Mouse (Mus musculus) embryo, embryonic 11 days (tissue): ENCODE measurements around the gene Bhlha9.

Source experiments
- DNase-seq: peaks from one replicate; pipeline ENCODE4 v3.0.0-alpha.2; 2015

Gene Bhlha9

DNA sequence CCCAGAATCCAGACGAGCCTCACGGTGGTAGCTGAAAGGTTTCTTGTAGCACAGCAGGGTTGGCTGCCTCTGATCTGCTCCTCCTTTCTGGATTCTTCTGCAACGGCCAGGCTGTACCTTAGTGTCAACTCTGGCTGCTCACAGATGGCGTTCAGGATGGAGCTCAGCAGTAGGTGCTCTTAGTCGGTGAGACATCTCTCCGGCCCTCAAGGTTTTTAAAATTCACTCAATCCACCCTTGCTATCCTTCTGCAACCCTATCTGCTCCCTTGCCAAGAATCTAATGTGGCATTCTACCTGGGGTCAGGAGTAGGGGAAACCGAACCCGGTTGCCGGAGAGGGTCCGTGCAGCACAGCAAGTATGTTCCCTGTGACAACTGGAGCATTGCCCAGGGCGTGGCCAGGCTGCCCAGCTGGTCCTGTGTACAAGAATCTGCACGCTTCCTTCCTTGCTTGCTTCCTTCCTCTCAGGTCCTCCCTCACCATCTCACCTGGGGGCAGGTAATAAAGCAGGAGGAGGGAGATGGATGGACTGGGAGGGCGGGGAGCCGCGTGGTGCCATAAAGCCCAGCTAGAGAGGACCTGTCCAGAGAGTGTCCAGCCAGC is at the start of gene Bhlha9:
TSS of gene Bhlha9 (plus strand) at position 600 of the 605 bp plus-strand sequence.
- DNase-seq = no peak

- peak; percentile 45 for DNase-seq
These were observed 49.6 kb upstream of the Bhlha9 start for GRCm38 (mm10) chr11:76622566-76623205.

DNA sequence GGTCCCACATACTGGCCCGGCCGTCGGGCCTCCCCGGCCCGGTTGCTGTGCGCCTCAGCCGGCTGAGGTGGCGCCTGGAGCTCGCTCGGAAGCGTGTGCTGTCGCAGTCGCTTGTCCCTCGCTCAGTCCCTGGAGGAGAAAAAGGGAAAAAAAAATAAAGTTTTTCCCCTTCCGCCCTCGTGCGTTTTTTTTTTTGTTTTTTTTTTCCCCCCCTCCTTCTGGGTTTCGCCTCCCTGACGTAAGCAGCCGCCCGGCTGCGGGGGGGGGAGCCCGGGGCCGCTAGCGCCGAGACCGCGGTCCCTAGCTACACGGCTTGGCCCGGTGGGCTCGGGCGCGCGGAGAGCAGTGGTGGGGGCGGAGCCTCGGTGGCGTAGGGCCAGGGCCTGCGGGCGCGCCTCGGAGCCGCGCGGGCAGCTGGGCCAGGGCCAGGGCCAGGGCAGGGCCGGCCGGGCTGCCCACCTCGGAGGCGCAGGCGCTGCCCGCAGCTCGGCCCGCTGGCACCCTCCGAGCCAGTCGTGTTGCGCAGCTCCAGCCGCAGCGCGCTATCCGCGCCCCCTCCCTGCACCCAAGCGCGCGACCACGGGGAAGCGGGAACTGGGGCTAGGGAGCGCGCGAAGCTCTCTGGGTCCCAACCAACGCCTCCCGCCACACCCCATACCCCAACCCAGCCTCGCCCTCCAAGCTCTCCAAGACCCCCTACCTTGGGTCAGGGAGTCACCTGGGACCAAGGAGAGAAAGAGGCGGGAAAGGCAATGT is 48.9 kb upstream of the Bhlha9 start:
- DNase-seq = peak; percentile 88

GRCm38 (mm10) chr11:76624071-76624470 is 48.2 kb upstream of the Bhlha9 start:
- DNase-seq = no peak

DNA sequence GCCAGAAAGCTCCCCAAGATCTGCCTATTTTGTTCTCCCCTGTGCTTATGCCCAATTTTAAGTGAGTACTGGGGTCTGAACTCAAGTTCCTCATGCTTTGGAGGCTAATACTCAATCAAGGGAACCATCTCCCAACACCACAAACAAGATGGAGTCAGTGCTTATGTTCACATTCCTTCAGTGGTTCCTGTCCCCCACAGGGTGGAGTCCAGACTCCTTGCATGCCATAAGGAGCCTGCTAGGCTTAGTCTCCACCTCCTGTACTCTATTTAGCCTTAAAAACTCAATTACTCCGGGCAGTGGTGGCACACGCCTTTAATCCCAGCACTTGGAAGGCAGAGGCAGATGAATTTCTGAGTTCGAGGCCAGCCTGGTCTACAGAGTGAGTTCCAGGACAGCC is 47.4 kb upstream of the Bhlha9 start:
- no peak for DNase-seq

DNA sequence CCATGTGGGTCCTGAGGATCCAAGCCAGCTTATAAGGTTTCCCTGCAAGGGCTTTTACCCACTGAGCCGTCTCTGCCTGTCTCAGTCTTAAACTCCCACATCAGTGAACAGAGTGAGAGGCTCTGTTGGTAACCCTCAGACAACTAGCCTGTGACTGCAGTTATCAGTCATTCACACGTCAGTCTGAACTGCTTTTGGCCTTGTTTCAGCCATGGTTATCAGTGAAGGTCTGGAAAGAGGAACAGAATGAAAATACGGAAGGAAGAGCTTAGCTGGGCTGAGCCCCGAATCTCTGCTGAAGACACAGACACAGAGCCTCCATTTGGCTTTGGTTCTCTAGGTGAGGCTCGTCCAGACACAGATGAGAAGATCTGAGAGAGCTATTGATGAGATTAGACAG is 43.7 kb upstream of the Bhlha9 start:
- no peak for DNase-seq

DNA sequence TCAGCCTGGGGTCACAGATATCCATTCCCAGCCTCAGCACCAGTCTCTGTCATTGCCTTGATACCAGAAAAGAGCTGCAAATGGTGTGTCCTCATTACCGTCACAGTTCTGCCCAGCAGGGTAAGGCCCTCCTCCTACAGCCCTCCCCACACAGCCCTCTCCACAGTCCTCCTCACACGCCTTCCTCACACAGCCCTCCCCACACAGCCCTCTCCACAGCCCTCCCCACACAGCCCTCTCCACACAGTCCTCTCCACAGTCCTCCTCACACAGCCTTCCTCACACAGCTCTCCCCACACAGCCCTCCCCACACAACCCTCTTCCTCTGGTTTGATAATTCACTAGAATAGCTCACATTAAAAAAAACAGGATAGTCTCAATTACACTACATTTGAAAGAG is 42.2 kb upstream of the Bhlha9 start:
- DNase-seq = no peak

GRCm38 (mm10) chr11:76630487-76630886 is 41.8 kb upstream of the Bhlha9 start:
- no peak for DNase-seq

DNA sequence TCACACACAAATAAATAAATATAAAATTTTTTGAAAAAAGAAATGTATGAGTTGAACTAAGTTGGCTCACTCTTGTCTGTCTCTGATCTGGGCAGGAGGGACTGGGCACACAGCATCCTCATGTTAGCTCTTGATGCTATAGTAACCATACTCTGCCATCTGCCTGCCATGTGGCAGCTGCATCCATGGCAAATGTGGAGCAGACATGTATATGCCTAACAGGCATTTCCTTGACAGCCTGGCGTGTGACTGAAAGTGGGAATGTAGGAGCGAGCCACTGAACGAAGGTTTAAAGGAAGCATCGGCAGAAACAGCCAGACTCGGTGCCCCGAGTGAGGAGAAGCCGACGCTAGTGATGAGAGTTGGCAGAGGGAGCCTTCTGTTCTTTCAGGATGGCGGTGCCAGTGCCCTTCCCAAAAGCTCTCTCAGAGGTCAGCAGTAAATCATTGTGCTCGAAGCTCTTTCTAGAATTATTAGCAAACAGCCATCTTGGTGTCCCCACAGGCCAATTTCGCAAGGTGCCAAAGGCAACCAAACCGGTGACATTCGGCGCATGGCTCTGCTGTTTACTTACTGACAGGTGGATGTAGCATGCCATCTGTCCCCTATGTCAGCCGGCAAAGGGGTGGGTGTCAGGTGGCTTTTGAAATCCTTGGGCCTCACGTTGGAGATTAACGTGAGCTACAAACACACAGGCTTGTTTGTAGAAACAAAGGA is 32.8 kb upstream of the Bhlha9 start:
- no peak for DNase-seq

GRCm38 (mm10) chr11:76640231-76640630 is 32.0 kb upstream of the Bhlha9 start:
- no peak for DNase-seq

GRCm38 (mm10) chr11:76644257-76644656 is 28.0 kb upstream of the Bhlha9 start:
- no peak for DNase-seq

- DNase-seq = no peak
These were observed 27.2 kb upstream of the Bhlha9 start for GRCm38 (mm10) chr11:76645036-76645435.

GRCm38 (mm10) chr11:76645955-76646354 is 26.3 kb upstream of the Bhlha9 start:
- peak; percentile 92 for DNase-seq

DNA sequence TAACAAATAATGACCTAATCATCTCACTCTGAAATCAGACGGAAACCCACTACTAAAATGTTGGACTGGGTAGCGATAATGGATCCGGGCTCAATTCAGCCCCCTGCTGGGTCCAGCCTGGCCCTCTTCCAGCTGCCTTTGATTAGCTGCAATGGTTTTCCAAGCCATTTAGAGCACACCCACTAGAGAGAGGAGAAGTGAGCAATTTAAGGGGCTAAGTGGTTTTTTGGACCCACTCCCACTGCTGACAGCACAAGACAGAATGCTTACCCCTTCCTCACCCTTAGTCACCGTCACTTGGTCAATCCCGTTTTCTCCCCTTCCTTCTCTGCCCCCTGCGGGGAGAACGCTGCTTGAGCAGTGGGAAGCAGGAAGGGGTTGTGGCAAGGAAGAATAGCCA is 25.2 kb upstream of the Bhlha9 start:
- DNase-seq = no peak

GRCm38 (mm10) chr11:76647500-76647899 is 24.8 kb upstream of the Bhlha9 start:
- peak; percentile 81 for DNase-seq

DNA sequence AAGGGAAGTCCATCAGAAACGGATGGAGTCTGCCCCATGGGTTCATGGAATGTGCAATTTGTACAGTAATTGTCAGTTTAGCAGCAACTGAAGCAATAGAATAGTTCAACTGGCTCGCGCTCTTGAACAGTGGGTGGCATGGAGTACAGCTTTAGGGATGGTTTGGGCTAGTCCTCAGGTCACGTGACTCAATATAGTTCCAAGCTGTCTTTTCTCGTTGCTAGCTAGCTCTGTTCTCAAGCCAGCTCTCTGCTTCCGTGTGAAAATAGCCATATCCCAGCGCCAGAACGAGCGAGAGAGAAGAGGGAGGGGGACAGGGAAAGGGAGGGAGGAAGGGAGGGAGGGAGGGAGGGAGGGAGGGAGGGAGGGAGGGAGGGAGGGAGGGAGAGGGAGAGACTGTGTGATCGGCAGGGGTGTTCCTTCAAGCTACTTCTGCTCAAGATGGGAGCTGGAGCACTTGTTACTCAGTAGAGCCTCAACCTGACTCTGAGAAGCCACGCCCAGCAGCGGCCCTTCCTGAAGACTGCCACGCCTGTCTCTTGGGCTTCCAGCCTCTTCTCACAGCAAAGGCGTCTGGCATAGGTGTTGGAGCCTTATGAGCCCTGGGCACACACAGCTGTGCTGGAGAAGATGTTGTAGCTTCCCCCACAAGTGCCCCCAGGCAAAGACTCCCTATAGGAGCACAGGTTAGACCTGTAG is 21.3 kb upstream of the Bhlha9 start:
- no peak for DNase-seq

DNA sequence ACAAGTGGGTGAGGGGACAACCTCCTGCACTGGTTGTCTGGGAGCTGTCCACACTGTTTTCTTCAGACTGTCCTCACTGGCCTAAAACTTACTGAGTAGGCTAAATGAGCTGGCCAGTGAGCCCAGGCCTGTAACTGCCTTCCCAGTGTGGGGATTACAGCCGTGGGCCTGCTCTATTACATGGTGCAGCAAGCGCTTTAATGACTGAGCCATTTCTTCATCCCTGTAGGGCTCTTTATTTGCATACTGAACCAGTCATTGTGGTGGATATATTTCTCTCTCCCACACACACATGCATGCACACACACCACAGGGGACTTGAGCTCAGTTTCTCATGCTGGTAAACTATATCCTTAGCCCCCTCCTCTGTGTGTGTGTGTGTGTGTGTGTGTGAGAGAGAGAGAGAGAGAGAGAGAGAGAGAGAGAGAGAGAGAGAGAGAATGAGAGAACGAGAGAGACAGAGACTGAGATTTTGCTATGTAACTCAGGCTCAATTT is 19.4 kb upstream of the Bhlha9 start:
- DNase-seq = no peak

DNA sequence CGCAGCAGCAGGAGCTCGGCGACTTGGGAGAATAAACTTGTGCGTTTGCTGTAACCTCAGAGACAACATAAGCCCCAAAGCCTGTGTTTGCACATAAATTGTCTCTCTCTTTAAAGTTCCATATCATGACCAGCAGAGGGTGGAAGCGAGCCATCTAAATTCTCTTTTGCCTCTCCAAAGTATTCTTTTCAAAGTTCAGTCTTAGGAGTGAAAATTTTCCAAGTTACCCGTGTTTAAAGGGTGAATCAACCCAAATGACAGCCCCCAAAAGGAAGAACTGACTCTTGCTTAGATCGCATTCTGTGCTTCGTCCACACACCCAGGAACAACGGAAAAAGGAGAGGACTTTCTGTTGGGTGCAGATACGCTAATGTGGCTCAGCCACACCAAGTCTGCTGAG is 17.2 kb upstream of the Bhlha9 start:
- peak; percentile 77 for DNase-seq

DNA sequence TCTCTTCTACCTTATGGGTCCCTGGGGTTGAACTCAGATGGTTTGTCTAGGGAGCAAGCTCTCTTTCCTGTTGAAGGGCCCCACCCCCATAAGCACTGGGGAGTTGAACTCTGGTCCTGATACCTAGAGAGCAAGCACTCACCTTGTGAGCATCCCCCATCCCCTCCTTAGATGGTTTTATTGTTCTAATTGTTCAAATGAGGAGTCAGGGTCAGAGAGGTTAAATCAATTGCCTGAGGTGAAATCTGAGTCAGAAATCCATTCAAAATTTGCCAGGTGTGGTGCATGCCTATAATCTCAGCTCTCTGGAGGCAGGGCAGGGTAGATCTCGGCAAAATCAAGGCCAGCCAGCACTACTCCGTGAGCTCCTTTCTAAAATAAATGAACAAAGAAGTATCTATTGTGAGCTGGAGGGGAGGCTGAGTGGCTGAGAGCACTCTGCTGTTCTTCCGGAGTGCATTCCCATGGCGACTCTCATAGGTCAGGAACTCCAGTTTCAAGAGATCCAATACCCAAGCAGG is 14.8 kb upstream of the Bhlha9 start:
- no peak for DNase-seq

GRCm38 (mm10) chr11:76659138-76659930 is 12.9 kb upstream of the Bhlha9 start:
- DNase-seq = peak; percentile 67

DNA sequence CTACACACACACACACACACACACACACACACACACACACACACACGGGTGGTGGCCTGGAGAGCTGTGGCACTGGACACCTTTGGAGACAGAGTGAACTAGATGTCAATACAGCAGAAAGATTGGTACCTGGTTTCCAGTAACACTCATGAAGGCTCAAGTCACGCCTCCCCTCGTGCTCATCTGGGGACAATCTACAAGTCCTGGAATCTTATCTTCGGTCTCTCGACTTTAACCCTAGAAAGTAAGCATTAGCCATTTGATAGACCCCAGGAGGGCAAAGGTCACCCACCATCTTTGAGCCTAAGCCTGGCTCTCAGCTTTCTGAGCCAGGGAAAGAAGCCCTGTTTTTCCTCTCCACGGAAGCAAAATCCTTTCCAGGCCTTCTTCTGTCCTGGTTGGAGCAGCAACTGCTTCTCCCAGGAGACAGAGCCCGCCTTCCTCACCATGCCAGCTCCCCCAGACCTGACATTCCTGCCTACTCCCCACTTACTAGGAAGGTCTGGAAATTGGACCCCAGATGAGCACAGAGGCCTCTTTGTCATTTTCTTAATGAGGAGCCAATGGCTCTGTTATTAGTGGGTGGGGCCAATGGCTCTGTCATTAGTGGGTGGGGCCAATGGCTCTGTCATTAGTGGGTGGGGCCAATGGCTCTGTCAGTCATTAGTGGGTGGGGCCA is 10.3 kb upstream of the Bhlha9 start:
- DNase-seq = no peak
